Mouse (Mus musculus) layer of hippocampus, adult 11-12 months (tissue): ENCODE measurements around the gene Nkd1.

Source experiments
- DNase-seq: peaks from one replicate; pipeline ENCODE4 v3.0.0; 2022; ENCODE audit warnings: low spot score

Gene Nkd1

GRCm38 (mm10) chr8:88620931-88621330 lies 99.8 kb downstream of the Nkd1 start:
- no peak for DNase-seq

GRCm38 (mm10) chr8:88621408-88621807 lies 100.3 kb downstream of the Nkd1 start:
- DNase-seq = peak; percentile 85

DNA sequence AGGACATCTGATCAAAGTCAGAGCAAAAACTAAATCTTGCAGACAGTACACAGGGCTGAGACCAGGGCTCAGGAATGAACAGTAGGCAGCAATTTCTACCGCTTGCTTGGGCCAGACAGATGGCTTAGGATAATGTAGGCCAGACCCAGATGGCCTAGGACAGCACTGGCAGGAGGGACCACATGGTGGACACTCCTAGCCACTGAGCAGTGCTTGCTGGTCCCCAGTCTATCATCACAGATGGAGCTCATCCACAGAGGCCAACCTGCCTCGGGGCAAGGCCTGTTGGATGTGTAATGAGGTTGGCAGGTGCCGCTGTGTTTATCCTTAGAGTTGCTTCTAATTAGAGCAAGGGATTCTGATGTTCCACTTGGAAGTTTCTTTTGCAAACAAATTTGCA lies 102.2 kb downstream of the Nkd1 start:
- no peak for DNase-seq

DNA sequence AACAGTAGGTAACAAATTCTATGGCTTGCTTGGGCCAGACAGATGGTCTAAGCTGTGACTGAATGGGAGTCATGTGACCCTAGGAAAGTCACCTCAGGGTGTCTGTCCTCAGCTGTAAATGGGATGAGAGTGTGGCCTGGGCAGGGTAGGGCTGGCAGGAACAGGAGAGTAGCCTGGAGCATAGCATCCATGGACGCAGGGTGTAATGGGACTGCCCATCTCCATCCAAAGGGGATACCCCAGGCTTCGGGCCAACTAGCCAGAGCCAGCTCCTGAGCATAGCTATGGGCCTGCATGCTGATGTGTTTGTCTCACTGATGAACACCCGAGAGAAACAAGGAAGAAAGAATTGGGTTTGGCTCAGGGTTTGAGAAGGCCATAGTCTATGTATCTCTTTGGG lies 103.1 kb downstream of the Nkd1 start:
- no peak for DNase-seq

DNA sequence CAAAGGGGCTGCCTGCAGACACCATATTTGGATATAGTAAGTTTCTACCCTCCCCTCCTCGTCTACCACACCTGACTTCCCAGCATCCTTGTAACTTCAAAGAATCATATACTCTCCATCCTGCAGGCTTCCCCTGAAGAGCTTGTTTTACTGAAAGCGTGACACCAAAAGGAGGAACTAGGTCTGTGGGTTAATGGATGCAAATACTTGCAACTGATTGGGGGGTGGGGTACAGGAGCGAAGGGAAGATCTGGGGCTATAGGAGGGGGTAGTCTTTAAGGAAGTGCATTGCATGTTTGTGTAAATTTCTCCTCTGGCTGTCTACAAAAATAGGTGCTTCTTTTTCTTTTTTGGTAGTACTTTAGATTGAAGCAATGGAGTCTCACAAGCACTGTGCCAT lies 105.3 kb downstream of the Nkd1 start:
- DNase-seq = no peak

DNA sequence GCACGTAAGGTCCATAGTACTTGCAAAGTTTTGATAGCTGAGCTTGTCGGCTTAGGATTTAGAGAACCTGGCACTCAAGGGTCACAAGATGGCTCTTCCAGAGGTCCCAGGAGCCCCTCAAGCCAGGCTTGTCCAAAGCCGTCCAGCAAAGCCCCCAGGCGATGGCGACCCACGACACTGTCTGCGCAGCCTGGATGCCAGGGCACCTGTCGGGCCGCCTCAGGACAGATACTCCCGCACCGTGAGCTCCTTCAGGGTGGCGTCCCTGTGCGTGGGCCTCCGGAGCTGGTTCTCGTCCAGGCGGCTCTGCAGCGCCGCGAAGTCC lies 105.7 kb downstream of the Nkd1 start:
- no peak for DNase-seq

- peak; percentile 72 for DNase-seq
Observed at GRCm38 (mm10) chr8:88627265-88627991, 106.3 kb downstream of the Nkd1 start.

GRCm38 (mm10) chr8:88628001-88628774 lies 107.0 kb downstream of the Nkd1 start:
- peak; percentile 66 for DNase-seq

- no peak for DNase-seq
Observed at GRCm38 (mm10) chr8:88630225-88630624, 109.1 kb downstream of the Nkd1 start.

- DNase-seq = no peak
Observed at GRCm38 (mm10) chr8:88631081-88631480, 109.9 kb downstream of the Nkd1 start.

GRCm38 (mm10) chr8:88633343-88633765 lies 112.2 kb downstream of the Nkd1 start:
- DNase-seq = no peak

DNA sequence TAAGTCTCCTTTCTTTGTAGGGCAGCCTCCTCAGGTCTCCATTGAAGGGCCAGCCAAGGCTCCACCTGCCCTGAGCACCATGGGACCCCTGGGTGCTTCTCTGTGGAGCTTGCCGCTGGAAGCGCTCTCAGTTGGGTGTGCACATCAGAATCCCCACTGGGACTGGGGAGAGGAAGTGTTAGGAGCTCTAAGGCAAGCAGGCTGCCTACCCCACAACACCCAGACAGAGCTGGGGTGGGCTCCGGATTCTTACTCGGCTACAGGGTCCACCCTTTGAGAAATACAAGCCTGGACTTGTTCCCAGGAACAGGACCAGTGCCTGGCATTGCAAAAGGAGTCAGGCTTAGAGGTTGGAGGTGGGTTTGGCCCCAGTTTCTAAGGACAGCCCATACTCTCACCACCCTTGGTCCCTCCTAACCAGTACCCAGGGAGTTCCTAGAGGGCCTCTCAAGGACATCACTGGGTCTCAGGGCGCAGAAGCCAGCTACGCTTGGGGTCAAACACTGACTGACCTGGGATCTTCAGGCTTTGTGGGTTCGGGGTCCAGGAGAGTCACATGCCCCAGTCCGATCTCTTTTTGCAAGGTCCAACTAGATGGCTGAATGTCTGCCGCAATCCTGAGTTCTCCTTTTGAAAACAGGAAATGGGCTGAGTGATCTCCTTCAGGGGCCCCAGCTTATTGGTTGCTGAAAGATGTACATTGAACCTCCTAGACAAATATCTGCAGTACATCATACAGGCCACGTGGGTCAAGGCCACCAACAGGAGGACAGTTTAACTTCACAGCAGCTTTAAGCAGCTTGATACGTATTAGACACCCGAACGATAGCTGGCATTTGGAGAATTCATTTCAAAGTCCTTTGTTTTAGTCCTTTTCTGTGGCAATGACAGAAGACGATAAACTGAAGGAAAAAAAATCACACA lies 114.6 kb downstream of the Nkd1 start, which contains the start of gene Snx20:
Gene Snx20, minus strand, starts transcription at position 655 of the 924 bp plus-strand sequence.
- DNase-seq = no peak

- no peak for DNase-seq
Observed at GRCm38 (mm10) chr8:88637092-88638000, 116.2 kb downstream of the Nkd1 start.

DNA sequence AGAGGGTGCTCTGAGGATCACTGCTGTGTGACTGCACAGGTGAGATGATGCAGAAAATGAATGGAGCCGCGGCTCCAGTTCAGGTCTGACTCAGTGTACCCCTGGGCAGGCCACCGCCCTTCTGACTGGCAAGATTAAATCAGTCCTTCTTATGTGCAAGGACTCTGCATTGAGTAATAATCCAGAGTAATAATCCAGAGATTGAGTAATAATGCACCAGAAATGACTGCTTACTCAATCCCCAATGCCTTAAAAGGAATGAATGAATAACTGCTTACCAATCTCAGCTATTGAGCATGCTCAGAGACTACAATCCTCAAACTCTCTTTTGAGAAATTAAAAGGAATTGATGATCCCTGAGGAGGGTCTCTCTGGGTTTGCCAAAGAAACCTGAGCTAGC lies 117.8 kb downstream of the Nkd1 start:
- no peak for DNase-seq

- no peak for DNase-seq
Observed at GRCm38 (mm10) chr8:88642734-88643564, 121.8 kb downstream of the Nkd1 start.
